Mouse (Mus musculus) B cell, adult 2 months (primary cell): Measurements from ENCODE around the gene Mprip.
"Not testable (repeated sequence)": the region's sequence is repeated elsewhere in the genome, so short reads cannot be mapped to it uniquely, and the experiment has no call there.

Experiments
- DNase-seq, 2 experiments: peaks; one replicate each; pipeline ENCODE4 v3.0.0; 2022

Gene Mprip

GRCm38 (mm10) chr11:59661005-59661404 is at the start of gene Mprip:
Gene Mprip, plus strand, starts transcription at chr11:59661305.
- no peak for DNase-seq

- no peak for DNase-seq
Measured at GRCm38 (mm10) chr11:59611646-59612045, 49.5 kb upstream of the Mprip start.

- DNase-seq = no peak
Measured at GRCm38 (mm10) chr11:59614120-59614519, 47.0 kb upstream of the Mprip start.

- DNase-seq = not testable (repeated sequence)
Measured at GRCm38 (mm10) chr11:59616986-59617385, 44.1 kb upstream of the Mprip start.

- DNase-seq = no peak
Measured at GRCm38 (mm10) chr11:59622214-59622613, 38.9 kb upstream of the Mprip start.

GRCm38 (mm10) chr11:59624017-59624630 is 37.0 kb upstream of the Mprip start:
- peak; percentile 53 to 60 for DNase-seq

- no peak for DNase-seq
Measured at GRCm38 (mm10) chr11:59626192-59626591, 34.9 kb upstream of the Mprip start.

- DNase-seq = no peak
Measured at GRCm38 (mm10) chr11:59628177-59628576, 32.9 kb upstream of the Mprip start.

GRCm38 (mm10) chr11:59629871-59630270 is 31.2 kb upstream of the Mprip start:
- no peak for DNase-seq

- no peak for DNase-seq
Measured at GRCm38 (mm10) chr11:59631980-59632379, 29.1 kb upstream of the Mprip start.

GRCm38 (mm10) chr11:59633037-59633436 is 28.1 kb upstream of the Mprip start:
- peak; percentile 78 to 79 for DNase-seq

- no peak for DNase-seq
Measured at GRCm38 (mm10) chr11:59634001-59634660, 27.0 kb upstream of the Mprip start.

GRCm38 (mm10) chr11:59635251-59635795 is 25.8 kb upstream of the Mprip start:
- no peak for DNase-seq

GRCm38 (mm10) chr11:59635821-59636694 is 25.0 kb upstream of the Mprip start:
- no peak for DNase-seq

- DNase-seq = peak; percentile 35 to 42
Measured at GRCm38 (mm10) chr11:59636695-59637414, 24.2 kb upstream of the Mprip start.

- DNase-seq = no peak
Measured at GRCm38 (mm10) chr11:59639957-59640643, 21.0 kb upstream of the Mprip start.

- DNase-seq = no peak
Measured at GRCm38 (mm10) chr11:59641227-59641626, 19.9 kb upstream of the Mprip start.

- no peak for DNase-seq
Measured at GRCm38 (mm10) chr11:59642420-59642819, 18.7 kb upstream of the Mprip start.

- no peak for DNase-seq
Measured at GRCm38 (mm10) chr11:59645036-59645435, 16.1 kb upstream of the Mprip start.

- no peak for DNase-seq
Measured at GRCm38 (mm10) chr11:59649058-59649457, 12.0 kb upstream of the Mprip start.

GRCm38 (mm10) chr11:59653003-59653402 is 8.1 kb upstream of the Mprip start:
- peak; percentile 21 to 27 for DNase-seq

GRCm38 (mm10) chr11:59653547-59653946 is 7.6 kb upstream of the Mprip start:
- DNase-seq = no peak
